Mouse (Mus musculus) neural tube, embryonic 13.5 days (tissue): ENCODE data around the gene Dct. TPM values are rescaled to one million over a fixed set of nuclear protein-coding genes. Genes with fewer than 3 reads are reported as not detected.

Source experiments
- ATAC-seq: fragments of 200-750 bp; cut with Nextera tagmentation; 2 replicates; pipeline ENCODE4 v1.8.0; 2017; ENCODE audit warnings: low read depth, mild to moderate bottlenecking, moderate TSS enrichment, moderate library complexity
- H3K27ac ChIP-seq: fragments of 300-500 bp; sonication (generic); replicated peaks from 2 replicates; pipeline ENCODE4 v1.5.1; 2015; ENCODE audit warnings: moderate library complexity, mild to moderate bottlenecking, inconsistent platforms
- H3K27me3 ChIP-seq: fragments of 300-500 bp; sonication (generic); 2 replicates; pipeline ENCODE4 v1.6.1; 2015; ENCODE audit warnings: mild to moderate bottlenecking, inconsistent platforms
- H3K36me3 ChIP-seq: fragments of 300-500 bp; sonication (generic); 2 replicates; pipeline ENCODE4 v1.6.1; 2015; ENCODE audit warnings: mild to moderate bottlenecking, inconsistent platforms
- H3K4me1 ChIP-seq: fragments of 300-500 bp; sonication (generic); replicated peaks from 2 replicates; pipeline ENCODE4 v1.6.1; 2015; ENCODE audit warnings: inconsistent platforms
- H3K4me2 ChIP-seq: fragments of 300-500 bp; sonication (generic); 2 replicates; pipeline ENCODE4 v1.6.1; 2015; ENCODE audit warnings: inconsistent platforms, mild to moderate bottlenecking, moderate library complexity
- H3K4me3 ChIP-seq: fragments of 300-500 bp; sonication (generic); 2 replicates; pipeline ENCODE4 v1.5.1; 2015; ENCODE audit warnings: mild to moderate bottlenecking, inconsistent platforms
- H3K9ac ChIP-seq: fragments of 300-500 bp; sonication (generic); 2 replicates; pipeline ENCODE4 v1.6.1; 2015; ENCODE audit warnings: moderate library complexity, mild to moderate bottlenecking, inconsistent platforms
- H3K9me3 ChIP-seq: fragments of 300-500 bp; sonication (generic); 2 replicates; pipeline ENCODE4 v1.6.1; 2016; ENCODE audit warnings: inconsistent platforms
- WGBS: fragments of 180-500 bp; shearing (Covaris S2); methylation state at CpG from one replicate; pipeline ENCODE4 v1.1.7; 2015; 5-methylcytosine and 5-hydroxymethylcytosine counted together
- polyA plus RNA-seq: library from polyadenylated mRNA; unstranded; fragments of >200 nt; fragmentation: Nextera tagmentation; extraction: Ambion mirVana; gene quantifications from 2 replicates; pipeline ENCODE4 v1.2.1, GENCODE M21; 2015

Gene Dct
- polyA plus RNA-seq, 1 experiment from 2014 or later = 0.50 TPM

DNA sequence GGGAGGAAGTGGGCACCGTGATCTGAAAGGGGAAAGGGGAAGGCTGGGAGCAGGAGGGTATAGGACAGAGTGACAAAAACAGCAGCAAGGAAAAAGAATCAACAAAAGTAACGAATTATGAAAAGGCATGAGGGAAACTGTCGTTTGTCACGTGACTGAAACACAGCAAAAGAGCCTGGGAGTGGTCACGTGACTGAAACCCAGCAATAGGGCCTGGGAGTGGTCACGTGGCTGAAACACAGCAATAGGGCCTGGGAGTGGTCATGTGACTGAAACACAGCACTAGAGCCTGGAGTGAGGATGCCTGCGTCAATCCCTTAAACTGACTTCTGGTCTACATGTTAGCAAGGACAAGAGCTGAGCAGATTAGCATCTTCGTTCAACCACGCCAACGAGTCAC is 63.6 kb downstream of the Dct start:
- 90% methylated on average over 10 of the region's 10 CpGs for WGBS
- H3K4me2 ChIP-seq = no peak overlapping the region
- no peak for ATAC-seq

DNA sequence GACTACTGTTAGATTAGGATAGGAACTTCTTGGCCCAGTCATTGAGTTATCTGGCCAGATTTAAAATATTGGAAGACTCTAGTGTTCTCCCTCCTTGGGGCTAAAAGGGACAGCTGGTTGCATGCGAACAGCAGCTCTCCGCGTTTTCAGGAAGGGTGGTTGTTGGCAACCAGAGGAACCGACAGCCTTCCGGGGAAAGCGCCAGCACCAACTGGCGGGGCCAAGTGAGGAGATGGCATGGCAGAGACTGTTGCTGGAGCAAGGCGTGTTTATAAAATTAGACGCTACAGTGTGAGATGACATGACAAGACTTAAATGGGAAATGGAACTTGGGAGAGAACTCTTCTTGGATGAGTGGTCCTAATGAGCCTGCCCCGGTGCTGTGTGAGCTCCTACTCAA is 70.5 kb downstream of the Dct start:
- Histone ChIP-seq H3K9me3 (peaks cover 11% of the 10 kb centered on the region; the same call in 1 of the 2 replicates), H3K27me3 (no peaks in the 10 kb centered on the region), H3K36me3 (no peaks in the 10 kb centered on the region), H3K4me1 (no peaks in the 10 kb centered on the region), H3K4me2 (no peak overlapping the region), H3K27ac (no peak overlapping the region), H3K9ac (no peak overlapping the region), H3K4me3 (no peak overlapping the region)
- no peak for ATAC-seq
- WGBS = 94% methylated on average over 10 of the region's 10 CpGs

More for the DNA sequence above, 63.6 kb downstream of the Dct start:
- H3K27me3 ChIP-seq = no peaks in the 10 kb centered on the region
- no peak overlapping the region for H3K4me3 ChIP-seq
- no peak overlapping the region for H3K27ac ChIP-seq
- no peaks in the 10 kb centered on the region for H3K9me3 ChIP-seq
- no peak overlapping the region for H3K9ac ChIP-seq
- H3K4me1 ChIP-seq = no peaks in the 10 kb centered on the region
- H3K36me3 ChIP-seq = no peaks in the 10 kb centered on the region

DNA sequence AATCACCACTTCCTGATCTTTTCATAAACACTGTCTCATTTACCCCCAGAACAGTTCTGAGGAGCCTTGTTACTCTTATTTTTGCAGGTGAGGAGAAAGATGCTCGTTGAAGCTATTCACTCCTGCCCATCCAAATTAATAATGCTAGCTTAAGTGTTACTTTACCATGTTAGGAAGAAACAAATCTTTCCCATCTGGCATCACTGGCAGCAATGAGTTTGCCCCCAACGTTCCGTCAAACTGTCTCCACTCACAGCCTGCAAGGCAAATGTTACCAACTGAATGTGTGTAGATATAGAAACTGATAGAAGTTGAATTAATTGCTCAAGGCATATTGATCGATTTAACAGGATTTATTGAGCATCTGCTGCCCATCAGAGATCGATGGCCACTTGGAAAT is 79.5 kb downstream of the Dct start:
- WGBS = 86% methylated on average over 5 of the region's 5 CpGs
- no peak overlapping the region for H3K4me2 ChIP-seq
- H3K9me3 ChIP-seq = no peaks in the 10 kb centered on the region
- H3K4me3 ChIP-seq = no peak overlapping the region
- ATAC-seq = no peak
- no peaks in the 10 kb centered on the region for H3K27me3 ChIP-seq
- 0 out of 2 replicates have a peak, but pooled peaks cover 5% of the 10 kb centered on the region for H3K36me3 ChIP-seq
- H3K4me1 ChIP-seq = no peaks in the 10 kb centered on the region
- no peak overlapping the region for H3K27ac ChIP-seq
- no peak overlapping the region for H3K9ac ChIP-seq

Other genes starting within 250 kb of the Dct start
- gene Tgds, start 80.5 kb upstream of the Dct start, polyA plus RNA-seq = 20.2 and 24.5 TPM in 2 replicates
- 41.8 and 42.0 TPM in 2 replicates for gene Gpr180, start 84.9 kb upstream of the Dct start, polyA plus RNA-seq
- 5.6 and 6.0 TPM in 2 replicates for gene Sox21, start 184.8 kb upstream of the Dct start, polyA plus RNA-seq
- gene Gm9376, start 214.7 kb upstream of the Dct start, polyA plus RNA-seq = not detected in 2 replicates